Mouse (Mus musculus): Measurements from ENCODE around the gene Spsb1. TPM values are rescaled to one million over a fixed set of nuclear protein-coding genes. Genes with fewer than 3 reads are reported as not detected.
A peak's percentile ranks its signal among the peaks of the same experiment; 100 is the strongest.

The Spsb1 gene
- total RNA-seq, 1 experiment from 2014 or later, result 0.30 TPM

DNA sequence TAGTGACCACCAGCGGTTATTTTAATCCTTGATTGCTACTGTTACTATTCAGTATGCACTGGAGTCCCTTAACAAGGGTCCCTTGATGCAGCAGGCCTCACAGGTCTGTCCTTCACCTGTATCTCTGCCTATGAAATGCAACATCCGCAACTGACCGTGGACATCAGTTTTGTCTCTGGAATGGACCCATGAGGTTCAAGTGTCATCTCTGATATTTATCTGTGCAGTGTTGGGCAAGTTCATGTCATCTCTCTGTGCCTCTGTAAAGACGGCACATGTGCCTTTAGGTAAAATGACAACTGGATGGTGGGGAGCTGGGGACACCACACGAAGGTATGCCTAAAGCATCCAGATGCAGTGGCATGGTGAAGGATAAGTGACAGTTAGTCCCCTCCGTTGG lies 96.7 kb downstream of the Spsb1 start:
- no peak for ATAC-seq (replicated peaks in 1 of 2; ENCODE audit: insufficient read depth in 1 of 2, low FRiP score in 2 of 2, low TSS enrichment in 1 of 2, low read depth in 1 of 2, poor library complexity in 2 of 2, severe bottlenecking in 2 of 2)

DNA sequence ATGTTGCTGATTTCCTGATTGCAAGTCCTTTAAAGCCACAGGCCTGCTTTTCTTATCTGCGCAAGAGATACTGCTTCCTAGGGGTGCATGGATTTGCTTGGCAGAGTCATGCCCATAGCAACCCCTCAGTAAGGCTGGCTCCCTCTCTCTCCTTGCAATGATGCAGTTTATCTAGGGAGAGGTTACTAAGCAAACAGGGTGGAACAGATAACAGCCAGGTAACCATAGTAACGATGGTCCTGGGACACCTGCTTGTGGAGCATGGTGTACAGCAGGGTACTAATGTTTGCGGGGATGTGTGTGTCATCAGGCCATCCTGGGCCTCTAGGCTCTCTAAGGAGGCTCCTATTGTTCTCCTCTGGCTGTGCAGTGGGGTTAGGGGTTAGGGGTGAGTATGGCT lies 97.2 kb downstream of the Spsb1 start:
- ATAC-seq (replicated peaks in 1 of 2; ENCODE audit: insufficient read depth in 1 of 2, low FRiP score in 2 of 2, low TSS enrichment in 1 of 2, low read depth in 1 of 2, poor library complexity in 2 of 2, severe bottlenecking in 2 of 2), result no peak

DNA sequence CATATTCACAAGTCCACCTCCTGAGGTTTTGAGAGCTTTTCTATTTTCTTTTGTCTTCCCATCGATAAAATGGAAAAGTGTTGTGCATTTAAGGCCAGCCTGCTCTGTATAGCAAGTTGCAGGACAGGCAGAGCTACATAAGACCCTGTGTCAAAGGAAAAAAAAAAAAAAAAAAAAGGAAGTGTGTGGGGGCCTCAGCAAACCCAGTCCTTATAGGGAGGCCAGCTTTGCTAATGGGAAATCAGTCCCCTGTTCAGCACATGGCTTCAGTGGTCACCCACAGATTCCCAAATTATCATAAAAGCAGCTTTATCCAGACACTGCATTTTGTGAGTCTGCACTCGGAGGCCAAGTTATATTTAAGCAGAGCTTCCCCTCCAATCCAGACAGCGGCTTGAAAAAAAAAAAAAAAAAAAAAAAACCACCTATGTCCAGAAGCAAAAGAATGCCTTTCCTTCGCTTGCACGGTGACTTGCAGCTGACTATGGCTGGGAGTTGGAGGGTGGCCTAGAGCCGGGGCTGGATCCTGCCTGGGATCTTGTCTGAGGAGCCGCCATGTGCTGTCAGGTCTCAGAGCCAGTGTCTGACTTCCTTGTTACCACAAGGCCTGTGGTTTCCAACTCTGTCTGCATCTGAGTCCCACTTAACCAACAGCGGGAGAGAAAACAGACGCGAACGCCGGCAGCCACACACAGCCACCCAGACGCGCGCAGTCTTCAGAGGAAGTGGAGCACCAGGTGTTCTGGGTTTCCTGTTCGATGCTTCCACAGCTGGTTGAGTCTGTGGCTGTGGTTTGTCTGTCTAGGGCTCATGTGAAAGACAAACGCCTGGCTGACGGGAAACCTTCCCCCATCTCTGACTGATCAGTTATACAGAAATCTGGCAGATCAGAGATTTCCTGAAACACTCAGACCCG lies 98.7 kb downstream of the Spsb1 start:
- peak; percentile 79 to 89 for ATAC-seq (replicated peaks in 1 of 2; ENCODE audit: insufficient read depth in 1 of 2, low FRiP score in 2 of 2, low TSS enrichment in 1 of 2, low read depth in 1 of 2, poor library complexity in 2 of 2, severe bottlenecking in 2 of 2)

DNA sequence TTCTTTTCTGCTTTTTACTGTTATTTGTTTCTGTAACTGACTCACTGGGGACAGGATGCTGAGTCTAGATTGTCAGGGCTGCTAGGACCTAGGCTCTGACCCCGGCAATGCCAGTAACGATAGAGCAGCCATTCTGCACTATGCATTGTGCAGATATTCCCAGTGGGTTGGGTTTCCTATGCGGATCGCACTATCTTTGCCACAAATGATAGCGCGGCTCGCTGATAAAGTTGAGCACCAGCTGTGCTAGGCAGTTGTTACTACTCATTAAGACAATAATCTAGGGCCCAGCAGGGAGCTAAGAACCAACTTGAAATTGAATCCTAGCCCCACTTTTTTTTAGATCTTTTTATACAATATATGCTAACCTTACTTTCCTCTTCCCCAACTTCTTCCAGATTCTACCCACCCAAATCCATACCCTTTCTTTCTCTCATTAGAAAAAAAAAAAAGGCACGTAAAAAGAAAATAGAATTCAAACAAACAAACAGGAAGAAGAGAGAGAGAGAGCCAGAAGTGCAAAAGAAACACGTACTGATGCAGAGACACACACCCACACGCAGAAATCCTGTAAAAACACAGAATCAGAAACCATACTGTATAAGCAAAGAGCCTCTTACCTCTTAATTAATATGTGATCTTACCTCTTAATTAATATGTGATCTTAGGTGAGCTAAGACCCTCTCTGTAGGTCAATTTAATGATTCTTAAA lies 99.5 kb downstream of the Spsb1 start:
- no peak for ATAC-seq (replicated peaks in 1 of 2; ENCODE audit: insufficient read depth in 1 of 2, low FRiP score in 2 of 2, low TSS enrichment in 1 of 2, low read depth in 1 of 2, poor library complexity in 2 of 2, severe bottlenecking in 2 of 2)

DNA sequence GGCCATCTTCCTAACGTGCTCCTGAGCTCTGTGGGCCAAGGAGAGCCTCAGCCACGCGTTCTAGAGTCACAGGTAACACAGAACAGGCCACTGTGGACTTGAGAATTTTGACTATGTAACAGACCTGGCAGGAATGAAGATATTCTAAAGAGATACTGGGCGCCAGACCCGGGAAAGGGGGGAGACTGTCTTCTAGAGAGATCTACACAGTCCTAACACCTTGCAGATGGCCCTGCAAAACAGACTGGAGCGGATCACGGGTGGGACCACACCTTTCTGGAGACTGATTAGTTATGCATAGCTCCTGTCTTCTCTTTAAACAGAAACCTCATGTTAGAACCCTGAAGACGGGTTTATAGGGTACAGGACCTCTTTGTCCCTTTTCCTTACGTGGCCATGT lies 100.1 kb downstream of the Spsb1 start:
- no peak for ATAC-seq (replicated peaks in 1 of 2; ENCODE audit: insufficient read depth in 1 of 2, low FRiP score in 2 of 2, low TSS enrichment in 1 of 2, low read depth in 1 of 2, poor library complexity in 2 of 2, severe bottlenecking in 2 of 2)

DNA sequence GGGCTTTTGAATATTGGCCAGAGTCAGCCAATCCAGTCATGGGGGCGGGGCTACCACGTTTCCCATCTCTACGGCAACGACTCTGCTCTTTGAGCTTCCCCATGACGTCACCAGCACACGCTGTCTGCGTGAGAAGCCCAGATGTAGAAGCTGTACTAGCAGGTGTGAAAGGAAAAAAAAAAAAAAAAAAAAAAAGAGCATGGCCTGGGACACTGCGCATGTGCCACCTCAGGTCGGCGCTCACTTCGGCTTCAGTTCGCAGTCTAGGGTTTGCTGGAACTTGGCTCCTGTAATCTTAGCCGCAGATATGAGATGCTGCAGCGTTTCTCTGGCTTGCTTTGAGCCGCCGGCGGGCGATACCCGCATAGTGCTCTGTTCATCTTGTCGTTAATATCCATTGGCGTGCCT lies 100.5 kb downstream of the Spsb1 start:
- ATAC-seq (replicated peaks in 1 of 2; ENCODE audit: insufficient read depth in 1 of 2, low FRiP score in 2 of 2, low TSS enrichment in 1 of 2, low read depth in 1 of 2, poor library complexity in 2 of 2, severe bottlenecking in 2 of 2), result peak; percentile 33 to 40; a peak in 3 of 4 replicates

DNA sequence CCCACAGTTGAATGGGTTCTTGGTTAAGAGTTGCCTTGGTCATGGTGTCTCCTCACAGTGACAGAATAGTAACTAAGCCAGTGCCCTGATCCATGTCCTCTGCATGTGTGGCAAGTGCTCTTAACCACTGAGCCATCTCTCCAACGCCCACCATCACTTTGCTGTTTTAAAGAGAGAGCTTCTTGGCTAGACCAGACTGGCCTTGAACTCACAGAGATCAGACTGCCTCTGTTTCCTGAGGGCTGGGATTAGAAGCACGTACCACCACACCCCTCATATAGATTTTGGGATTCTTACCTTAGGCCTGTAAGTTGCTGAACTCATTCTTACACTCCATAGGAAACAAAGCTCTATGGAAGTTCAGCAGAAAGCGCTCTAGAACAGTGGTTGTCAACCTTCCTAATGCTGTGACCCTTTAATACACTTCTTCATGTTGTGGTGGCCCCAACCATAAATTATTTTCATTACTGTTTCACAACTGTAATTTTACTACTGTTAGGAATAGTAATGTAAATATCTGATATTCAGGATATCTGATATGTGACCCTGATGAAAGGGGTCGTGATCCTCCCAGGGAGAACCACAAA lies 101.1 kb downstream of the Spsb1 start:
- ATAC-seq (replicated peaks in 1 of 2; ENCODE audit: insufficient read depth in 1 of 2, low FRiP score in 2 of 2, low TSS enrichment in 1 of 2, low read depth in 1 of 2, poor library complexity in 2 of 2, severe bottlenecking in 2 of 2), result no peak

DNA sequence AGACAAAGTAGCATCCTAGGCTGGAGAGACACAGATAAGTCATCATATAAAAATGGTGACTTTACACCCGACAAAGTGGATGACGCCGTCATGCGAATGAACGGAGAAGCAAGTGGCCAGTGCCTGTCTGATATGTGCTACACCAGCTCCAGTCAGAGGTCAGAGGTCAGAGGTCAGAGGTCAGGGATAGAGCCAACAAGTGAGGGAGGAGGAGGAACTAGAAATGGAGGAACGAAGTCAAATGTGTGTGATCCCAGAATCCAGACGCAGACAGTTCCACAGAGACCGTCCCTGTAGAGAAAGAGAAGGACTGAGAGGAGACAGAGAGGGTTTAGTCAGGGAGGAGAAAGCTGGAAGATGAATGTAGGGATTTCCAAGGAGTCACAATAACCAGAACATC lies 103.3 kb downstream of the Spsb1 start:
- ATAC-seq (replicated peaks in 1 of 2; ENCODE audit: insufficient read depth in 1 of 2, low FRiP score in 2 of 2, low TSS enrichment in 1 of 2, low read depth in 1 of 2, poor library complexity in 2 of 2, severe bottlenecking in 2 of 2), result no peak

DNA sequence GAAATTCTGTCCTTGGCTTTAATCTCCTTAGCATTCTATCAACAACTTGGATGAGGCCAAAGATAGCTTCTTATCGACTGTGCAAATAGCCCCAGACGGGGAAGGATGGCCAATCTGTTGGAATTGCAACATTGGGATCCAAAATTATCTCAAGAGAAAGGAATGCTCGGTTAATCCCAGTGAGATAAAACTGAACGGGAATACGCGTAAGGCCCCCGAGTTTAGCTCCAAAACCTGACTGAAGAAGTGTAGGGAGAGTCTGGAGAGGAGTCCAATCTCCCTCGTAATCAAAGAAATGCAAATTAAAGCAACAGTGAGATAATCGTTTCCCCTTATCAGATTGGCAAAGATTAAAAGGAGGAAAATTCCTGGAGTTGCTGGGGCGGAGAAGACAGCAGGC lies 104.2 kb downstream of the Spsb1 start:
- ATAC-seq (replicated peaks in 1 of 2; ENCODE audit: insufficient read depth in 1 of 2, low FRiP score in 2 of 2, low TSS enrichment in 1 of 2, low read depth in 1 of 2, poor library complexity in 2 of 2, severe bottlenecking in 2 of 2), result no peak

DNA sequence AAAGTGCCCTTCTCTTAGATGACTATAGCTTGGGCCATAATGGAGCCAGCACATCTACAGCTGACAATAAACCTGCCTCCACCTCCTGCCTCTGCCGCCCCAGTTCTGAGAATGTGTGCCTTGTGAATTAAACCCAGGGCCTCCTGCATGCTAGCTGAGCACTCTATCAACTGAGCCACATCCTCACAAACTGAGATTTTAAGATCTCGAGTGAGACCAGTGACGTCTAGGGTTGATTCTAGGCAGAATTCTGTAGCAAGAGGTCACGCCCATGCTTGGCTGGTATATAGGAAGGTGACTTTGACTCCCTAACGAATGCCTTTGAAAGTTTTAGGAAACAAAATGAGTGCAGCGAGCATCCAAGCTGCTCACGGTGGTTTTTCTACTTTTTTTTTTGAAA lies 104.8 kb downstream of the Spsb1 start:
- ATAC-seq (replicated peaks in 1 of 2; ENCODE audit: insufficient read depth in 1 of 2, low FRiP score in 2 of 2, low TSS enrichment in 1 of 2, low read depth in 1 of 2, poor library complexity in 2 of 2, severe bottlenecking in 2 of 2), result no peak

DNA sequence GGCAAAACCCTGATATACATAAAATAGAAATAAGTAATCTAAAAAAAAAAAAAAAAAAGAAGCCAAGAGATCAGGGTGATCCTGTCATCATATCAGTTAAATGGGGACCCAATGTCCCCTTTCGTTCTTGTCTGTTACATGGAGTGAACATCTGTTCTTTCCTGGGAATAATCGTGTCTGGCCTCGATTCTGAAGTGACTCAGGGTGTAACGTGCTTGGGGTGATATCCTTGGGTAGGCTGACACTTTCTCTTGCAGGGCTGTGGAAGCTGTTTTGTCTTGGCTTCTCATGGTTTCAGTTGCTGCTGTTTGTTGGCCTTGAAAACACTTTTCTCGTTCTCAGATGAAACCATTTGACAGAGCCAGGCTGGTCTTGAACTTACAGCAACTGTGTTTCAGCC lies 105.8 kb downstream of the Spsb1 start:
- ATAC-seq (replicated peaks in 1 of 2; ENCODE audit: insufficient read depth in 1 of 2, low FRiP score in 2 of 2, low TSS enrichment in 1 of 2, low read depth in 1 of 2, poor library complexity in 2 of 2, severe bottlenecking in 2 of 2), result no peak

DNA sequence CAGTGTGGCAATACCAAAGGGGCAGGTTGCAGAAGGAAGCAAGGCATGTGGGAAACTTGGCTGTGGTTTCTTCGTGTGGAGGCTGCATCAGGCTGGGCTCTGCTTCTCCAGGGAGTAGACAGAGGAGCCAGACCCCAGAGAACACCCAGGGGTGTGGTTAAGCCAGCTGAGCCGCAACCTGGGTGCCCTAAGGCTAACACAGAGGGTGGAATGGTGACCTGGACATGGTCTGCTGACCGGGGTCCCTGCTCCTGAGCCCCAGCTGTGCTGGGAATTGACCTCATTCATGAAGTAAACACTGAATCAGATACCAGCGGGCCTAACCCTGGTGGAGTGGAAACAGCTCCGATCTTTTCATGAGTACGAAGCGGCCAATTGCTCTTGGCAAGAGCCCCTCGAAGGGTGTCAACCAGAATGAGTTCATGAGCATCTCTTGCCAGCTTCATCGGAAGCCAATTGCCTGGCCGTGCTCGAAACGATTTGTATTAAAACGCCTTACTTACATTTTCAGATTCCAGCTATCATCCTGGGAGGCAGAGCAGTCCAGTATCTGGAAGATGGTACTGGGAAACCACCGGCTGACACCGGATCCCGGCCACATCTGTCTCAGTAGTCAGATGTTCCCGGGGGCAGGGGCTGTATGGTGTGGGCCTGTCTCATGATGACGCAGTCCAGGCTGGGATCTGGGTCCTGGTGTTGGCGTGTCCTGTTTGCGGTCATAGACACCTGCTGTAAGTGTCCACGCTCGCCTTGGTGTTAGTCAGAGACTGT lies 107.8 kb downstream of the Spsb1 start:
- peak in 1 of 2 experiments; percentile 63; a peak in 2 of 4 replicates for ATAC-seq (replicated peaks in 1 of 2; ENCODE audit: insufficient read depth in 1 of 2, low FRiP score in 2 of 2, low TSS enrichment in 1 of 2, low read depth in 1 of 2, poor library complexity in 2 of 2, severe bottlenecking in 2 of 2)

Other genes starting within 250 kb of the Spsb1 start
- 15.5 and 16.4 TPM in 2 replicates for gene Tmem201, start 217.0 kb downstream of the Spsb1 start, total RNA-seq (2017)
- 5.1 and 11.2 TPM in 2 replicates for gene Slc25a33, start 180.8 kb downstream of the Spsb1 start, total RNA-seq (2017)
- gene H6pd, start 54.0 kb upstream of the Spsb1 start, total RNA-seq (2017), result 22.7 and 26.6 TPM in 2 replicates
- 4.0 and 5.7 TPM in 2 replicates for gene Gpr157, start 132.3 kb upstream of the Spsb1 start, total RNA-seq (2017)
- not detected in 2 replicates for gene Slc2a5, start 164.2 kb upstream of the Spsb1 start, total RNA-seq (2017)
- gene Slc2a7, start 193.9 kb upstream of the Spsb1 start, total RNA-seq (2017), result not detected in 2 replicates
- gene Car6, start 246.3 kb upstream of the Spsb1 start, total RNA-seq (2017), result not detected in 2 replicates

Data from hematopoietic stem cell, adult 5-6 weeks (primary cell).